Mouse (Mus musculus): Measurements from ENCODE around the gene Klhdc8b.

DNA sequence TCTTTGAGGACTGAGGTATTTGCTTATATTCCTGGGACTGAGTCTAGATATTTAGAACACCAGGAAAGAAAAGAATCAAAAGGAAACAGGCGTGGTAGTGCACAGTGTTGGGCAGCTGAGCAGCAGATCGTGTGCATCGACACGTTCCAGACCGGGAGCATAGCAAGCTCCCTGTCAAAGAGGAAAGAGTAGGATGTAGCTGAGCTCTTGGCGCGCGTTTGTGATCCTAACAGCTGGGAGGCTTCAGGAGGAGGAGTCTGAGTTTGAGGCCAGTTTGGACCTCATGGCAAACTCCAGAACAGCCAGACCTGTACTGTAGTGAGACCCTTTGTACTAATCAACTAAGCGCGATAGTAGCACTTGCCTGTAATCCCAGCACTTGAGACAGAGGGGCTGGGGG lies 811 bp upstream of the Klhdc8b start:
- TF ChIP-seq CTCF (IDR thresholded peaks at IDR 0.05; ENCODE audit: borderline replicate concordance, control insufficient read depth, extremely low read depth, insufficient read depth, low read length, poor library complexity) (no peak), POLR2A (IDR thresholded peaks at IDR 0.05; ENCODE audit: control insufficient read depth, extremely low read depth, insufficient read depth, low read length, poor library complexity) (no peak)

All from thymus, adult 2 months (tissue).